Mouse (Mus musculus) liver, postnatal 0 days (tissue): ENCODE results near the gene Tab3. TPM values are rescaled to one million over a fixed set of nuclear protein-coding genes. Genes with fewer than 3 reads are reported as not detected.

ENCODE experiments used
- ATAC-seq: fragments of 200-750 bp; cut with Nextera tagmentation; 2 replicates; pipeline ENCODE4 v1.8.0; 2017; ENCODE audit warnings: mild to moderate bottlenecking, moderate library complexity
- DNase-seq: peaks from one replicate; pipeline ENCODE4 v3.0.0-alpha.2; 2016
- H3K27ac ChIP-seq: fragments of 300-500 bp; sonication (generic); 2 replicates; pipeline ENCODE4 v1.5.1; 2014; ENCODE audit warnings: antibody characterized with exemption, moderate library complexity, mild to moderate bottlenecking, low read depth
- H3K27me3 ChIP-seq: fragments of 300-500 bp; sonication (generic); 2 replicates; pipeline ENCODE4 v1.6.1; 2014; ENCODE audit warnings: low read length, control low read depth, mixed read lengths; ENCODE audit not compliant: insufficient read depth
- H3K36me3 ChIP-seq: fragments of 300-500 bp; sonication (generic); replicated peaks from 2 replicates; pipeline ENCODE4 v1.6.1; 2014; ENCODE audit warnings: mild to moderate bottlenecking, control low read depth, low read length, moderate library complexity, mixed read lengths; ENCODE audit not compliant: insufficient read depth
- H3K4me1 ChIP-seq: fragments of 300-500 bp; sonication (generic); 2 replicates; pipeline ENCODE4 v1.6.1; 2014; ENCODE audit warnings: antibody characterized with exemption, mild to moderate bottlenecking, control low read depth; ENCODE audit not compliant: insufficient read depth
- H3K4me2 ChIP-seq: fragments of 300-500 bp; sonication (generic); 2 replicates; pipeline ENCODE4 v1.6.1; 2014; ENCODE audit warnings: low read depth, mild to moderate bottlenecking, low read length, moderate library complexity, mixed read lengths
- H3K4me3 ChIP-seq: fragments of 300-500 bp; sonication (generic); 2 replicates; pipeline ENCODE4 v1.5.1; 2014; ENCODE audit warnings: low read depth, low read length
- H3K9ac ChIP-seq: fragments of 300-500 bp; sonication (generic); replicated peaks from 2 replicates; pipeline ENCODE4 v1.6.1; 2014; ENCODE audit warnings: mild to moderate bottlenecking, moderate library complexity
- H3K9me3 ChIP-seq: fragments of 300-500 bp; sonication (generic); 2 replicates; pipeline ENCODE4 v1.6.1; 2016; ENCODE audit warnings: mild to moderate bottlenecking, control low read depth, low read length, mixed read lengths
- CTCF ChIP-seq: sonication (generic); IDR thresholded peaks from 2 replicates; pipeline ENCODE4 v1.5.1; 2016; ENCODE audit warnings: antibody characterized with exemption, low read depth
- EP300 ChIP-seq: IDR thresholded peaks from 2 replicates; pipeline ENCODE4 v1.6.1; 2016; ENCODE audit warnings: antibody characterized with exemption, low read depth, mild to moderate bottlenecking
- WGBS: fragments of 180-500 bp; shearing (Covaris S2); extraction: QIAGEN DNeasy Blood & Tissue Kit; methylation state at CpG from one replicate; pipeline ENCODE4 v1.1.7; 2014; ENCODE audit not compliant: insufficient replicate concordance; 5-methylcytosine and 5-hydroxymethylcytosine counted together
- polyA plus RNA-seq: library from polyadenylated mRNA; unstranded; fragments of >200 nt; fragmentation: Nextera tagmentation; extraction: Ambion mirVana; gene quantifications from 2 replicates; pipeline ENCODE4 v1.2.1, GENCODE M21; 2015

The Tab3 gene
- polyA plus RNA-seq, 1 experiment from 2014 or later = 2.6 TPM

DNA sequence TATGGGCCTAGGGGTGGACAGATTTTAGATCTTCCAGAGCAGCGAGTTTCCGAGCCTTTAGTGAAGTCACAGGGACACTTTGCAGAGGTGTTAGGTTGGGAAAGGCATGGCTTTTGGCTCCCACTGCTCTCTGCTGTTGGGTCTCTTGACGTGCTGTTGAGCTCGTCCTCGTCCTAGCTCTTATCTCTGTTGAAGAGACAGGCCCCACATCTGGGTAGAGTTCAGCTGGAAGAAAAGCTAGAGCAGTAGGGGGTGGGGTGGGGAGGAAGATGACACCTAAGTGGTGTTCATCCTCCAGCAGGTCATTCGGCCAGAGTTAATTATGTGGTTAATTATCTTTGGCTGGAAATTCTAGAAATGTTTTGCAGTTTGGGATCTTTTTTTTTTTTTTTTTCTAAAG is 2.5 kb downstream of the Tab3 start:
- peak; percentile 15 for DNase-seq
- peak overlapping the region; percentile 86; the same call in 1 of the 2 replicates for H3K4me3 ChIP-seq
- TF ChIP-seq EP300 (0 out of 2 replicates have a peak, but pooled peaks have one; percentile 7), CTCF (no peak)
- H3K27me3 ChIP-seq = no peaks in the 10 kb centered on the region
- 0 out of 2 replicates have a peak overlapping the region, but pooled peaks have one; percentile 11 for H3K9ac ChIP-seq
- H3K4me2 ChIP-seq = peak overlapping the region; percentile 65
- H3K4me1 ChIP-seq = no peaks in the 10 kb centered on the region
- ATAC-seq = no peak
- WGBS = 58% methylated on average over 6 of the region's 6 CpGs
- H3K9me3 ChIP-seq = no peaks in the 10 kb centered on the region
- H3K36me3 ChIP-seq = no peaks in the 10 kb centered on the region
- H3K27ac ChIP-seq = peak overlapping the region; percentile 55; the same call in 1 of the 2 replicates

DNA sequence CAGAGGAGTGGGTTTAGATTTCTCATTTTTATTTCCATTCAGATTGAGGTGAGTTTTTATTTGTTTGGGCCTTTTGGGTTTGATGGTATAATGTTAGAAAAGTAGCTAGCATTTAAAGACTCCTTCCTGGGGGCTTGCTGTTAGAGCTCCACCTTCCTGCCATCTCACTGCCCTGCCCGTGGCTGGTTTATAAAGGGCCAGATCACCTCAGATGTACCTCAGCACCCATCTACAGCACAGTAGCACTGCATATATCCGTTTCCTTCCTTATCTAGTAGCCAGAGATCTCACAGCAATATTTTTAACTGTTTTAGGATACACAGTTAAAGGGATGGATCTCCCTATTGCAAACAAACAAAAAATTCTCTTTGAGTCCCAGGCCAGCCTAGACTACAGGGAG is 6.9 kb downstream of the Tab3 start:
- peak overlapping the region; percentile 12; the same call in 1 of the 2 replicates for H3K27ac ChIP-seq
- 0 out of 2 replicates have a peak, but pooled peaks have one; percentile 29 for ATAC-seq

DNA sequence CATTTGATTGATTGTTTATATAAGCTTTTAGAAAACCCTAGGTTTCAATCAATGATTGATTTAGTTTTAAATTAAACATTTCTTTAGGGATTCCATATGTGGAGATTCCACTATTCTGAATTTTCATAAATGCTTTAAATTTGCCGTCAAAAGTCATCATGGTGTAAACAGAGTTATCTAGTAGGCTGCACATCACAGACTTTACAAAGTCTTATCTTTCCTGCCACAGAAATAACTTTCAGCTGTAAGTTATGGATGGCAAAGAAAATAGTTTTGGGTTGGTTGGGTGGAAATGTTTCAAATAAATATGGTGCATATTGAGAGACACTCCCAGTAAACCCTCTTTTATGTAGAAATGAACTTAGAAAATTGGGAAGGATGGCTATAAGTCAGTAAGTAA is 8.7 kb downstream of the Tab3 start:
- Histone ChIP-seq H3K9me3 (no peaks in the 10 kb centered on the region), H3K4me1 (no peaks in the 10 kb centered on the region), H3K36me3 (no peaks in the 10 kb centered on the region), H3K27ac (no peak overlapping the region; the same call in 1 of the 2 replicates), H3K4me2 (0 out of 2 replicates have a peak overlapping the region, but pooled peaks have one; percentile 9), H3K9ac (no peak overlapping the region), H3K27me3 (no peaks in the 10 kb centered on the region), H3K4me3 (no peak overlapping the region)
- whole genome bisulfite sequencing = 53% methylated on average over 1 of the region's 1 CpGs
- ATAC-seq (peak; percentile 62), DNase-seq (no peak)
- no peak for TF ChIP-seq CTCF
- TF ChIP-seq EP300 = peak; percentile 89

More for the DNA sequence above, 6.9 kb downstream of the Tab3 start:
- Histone ChIP-seq H3K4me2 (peak overlapping the region; percentile 11; the same call in 1 of the 2 replicates), H3K36me3 (no peaks in the 10 kb centered on the region), H3K27me3 (no peaks in the 10 kb centered on the region), H3K9ac (no peak overlapping the region), H3K4me1 (no peaks in the 10 kb centered on the region), H3K9me3 (no peaks in the 10 kb centered on the region), H3K4me3 (no peak overlapping the region)
- DNase-seq = no peak
- 37% methylated on average over 2 of the region's 2 CpGs for WGBS
- TF ChIP-seq CTCF (no peak), EP300 (no peak)

DNA sequence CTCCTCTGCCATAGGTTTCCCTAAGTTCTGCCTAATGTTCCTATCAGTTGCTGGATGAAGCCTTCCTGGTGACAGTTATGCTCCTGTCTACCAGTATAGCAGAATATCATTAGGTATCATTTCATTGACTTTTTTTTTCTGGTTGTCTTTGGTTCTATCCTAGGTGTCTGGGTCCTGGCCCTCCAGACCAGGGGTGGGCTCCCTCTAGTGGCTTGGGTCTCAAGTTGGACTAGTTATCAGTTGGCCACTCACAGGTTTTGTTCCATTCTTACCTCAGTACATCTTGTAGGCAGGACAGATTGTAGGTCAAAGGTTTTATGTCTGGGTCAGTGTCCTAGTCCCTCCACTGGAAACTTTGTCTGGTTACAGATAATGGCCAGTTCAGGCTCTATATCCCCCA is 11.8 kb downstream of the Tab3 start:
- peak; percentile 14 for DNase-seq
- Histone ChIP-seq H3K9ac (no peak overlapping the region), H3K36me3 (no peaks in the 10 kb centered on the region), H3K9me3 (no peaks in the 10 kb centered on the region), H3K4me1 (no peaks in the 10 kb centered on the region), H3K27ac (no peak overlapping the region), H3K4me2 (no peak overlapping the region), H3K27me3 (no peaks in the 10 kb centered on the region), H3K4me3 (no peak overlapping the region)
- ATAC-seq = no peak
- TF ChIP-seq EP300 = no peak
- TF ChIP-seq CTCF = peak; percentile 52

DNA sequence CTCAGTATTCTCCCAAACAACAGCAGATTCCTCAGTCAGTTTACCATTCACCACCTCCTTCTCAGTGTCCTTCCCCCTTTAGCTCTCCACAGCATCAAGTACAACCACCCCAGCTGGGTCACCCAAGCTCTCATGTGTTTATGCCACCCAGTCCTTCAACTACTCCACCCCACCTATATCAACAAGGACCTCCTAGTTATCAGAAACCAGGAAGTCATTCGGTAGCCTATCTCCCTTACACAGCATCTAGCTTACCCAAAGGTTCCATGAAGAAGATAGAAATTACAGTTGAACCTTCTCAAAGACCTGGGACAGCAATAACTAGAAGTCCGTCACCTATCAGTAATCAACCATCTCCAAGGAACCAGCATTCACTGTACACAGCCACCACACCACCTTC is 40.9 kb downstream of the Tab3 start:
- peak overlapping the region; percentile 30 for H3K27ac ChIP-seq
- no peak overlapping the region for H3K4me3 ChIP-seq
- peaks cover 17% of the 10 kb centered on the region; the same call in 1 of the 2 replicates for H3K36me3 ChIP-seq
- DNase-seq (no peak), ATAC-seq (peak; percentile 97)
- no peaks in the 10 kb centered on the region for H3K4me1 ChIP-seq
- peak; percentile 85 for TF ChIP-seq EP300
- TF ChIP-seq CTCF = no peak
- no peaks in the 10 kb centered on the region for H3K9me3 ChIP-seq
- 52% methylated on average over 2 of the region's 2 CpGs for WGBS
- no peaks in the 10 kb centered on the region for H3K27me3 ChIP-seq
- no peak overlapping the region for H3K9ac ChIP-seq
- peak overlapping the region; percentile 52 for H3K4me2 ChIP-seq

DNA sequence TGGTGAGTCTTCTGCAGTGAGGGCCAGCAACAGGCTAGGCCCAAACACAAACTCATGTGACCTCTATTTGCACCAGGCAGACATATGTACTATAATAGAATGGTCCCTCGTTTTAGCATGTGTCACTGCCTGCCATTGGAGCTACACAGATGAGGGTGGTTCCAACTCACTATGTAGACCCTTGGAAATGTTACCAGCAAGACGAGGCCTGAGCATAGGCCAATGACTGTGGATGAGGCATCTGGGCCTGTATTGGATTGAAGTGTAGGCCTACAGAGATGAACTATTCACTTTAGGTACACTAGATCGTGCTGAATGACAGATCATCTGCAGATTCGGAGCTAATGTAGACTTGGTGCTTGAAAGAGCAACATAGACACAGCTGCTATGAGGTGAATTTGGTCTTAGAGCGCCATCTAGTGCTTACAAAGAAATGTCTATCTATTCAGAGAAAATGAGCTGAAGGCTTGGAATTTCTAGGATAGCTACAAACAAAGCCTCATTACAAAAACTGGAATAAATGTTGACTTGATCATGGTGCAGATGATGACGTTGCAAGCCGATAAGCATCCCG is 72.5 kb downstream of the Tab3 start:
- 36% methylated on average over 8 of the region's 8 CpGs for WGBS
- no peak overlapping the region for H3K4me3 ChIP-seq
- H3K27ac ChIP-seq = no peak overlapping the region
- DNase-seq = no peak
- H3K9ac ChIP-seq = no peak overlapping the region
- no peaks in the 10 kb centered on the region for H3K27me3 ChIP-seq
- TF ChIP-seq EP300 (no peak), CTCF (peak; percentile 76)
- no peak for ATAC-seq
- no peaks in the 10 kb centered on the region for H3K9me3 ChIP-seq
- H3K4me1 ChIP-seq = no peaks in the 10 kb centered on the region
- no peak overlapping the region for H3K4me2 ChIP-seq
- no peaks in the 10 kb centered on the region for H3K36me3 ChIP-seq
